Mouse (Mus musculus): ENCODE data around the gene Aars2.

Gene Aars2

DNA sequence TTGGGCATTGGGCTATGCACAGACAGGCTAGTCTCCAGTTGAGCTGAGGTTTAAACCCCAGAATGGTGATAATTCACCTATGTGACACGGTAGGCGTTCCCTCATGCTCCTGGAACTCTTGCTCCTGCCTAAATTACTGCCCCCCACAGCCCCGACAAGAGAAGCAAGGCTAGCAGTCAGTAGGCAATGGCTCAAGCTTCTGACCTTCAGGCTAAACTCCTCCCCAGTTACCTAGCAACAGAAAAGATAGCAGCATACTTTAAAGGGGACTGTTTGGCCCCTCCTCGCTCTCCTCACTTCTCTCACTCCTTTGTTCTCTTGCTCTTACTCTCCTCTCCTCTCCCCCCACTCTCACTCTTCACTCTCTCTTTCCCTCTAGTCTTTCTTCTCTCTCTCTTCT is 5.7 kb upstream of the Aars2 start:
- no peak for DNase-seq (ENCODE audit: low read depth, low spot score)

DNA sequence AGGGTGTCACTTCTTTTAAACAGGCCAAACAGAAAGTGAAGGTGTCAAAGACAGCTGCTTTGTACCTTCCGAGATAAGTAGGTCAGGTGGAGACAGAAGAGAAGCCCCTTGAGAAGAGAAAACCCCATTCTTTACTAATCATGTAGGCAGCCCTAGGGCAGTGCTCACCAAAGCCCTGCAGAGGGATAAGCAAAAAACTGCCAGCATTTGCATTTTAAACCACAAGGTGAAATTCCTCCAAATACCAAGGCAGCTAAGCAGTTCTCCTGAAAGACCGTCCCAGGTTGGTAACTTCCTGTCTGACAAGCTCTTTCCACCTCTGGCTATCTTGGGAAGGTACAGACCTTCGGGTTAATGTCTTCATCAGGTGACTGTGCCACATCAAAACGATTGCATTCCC is 4.3 kb upstream of the Aars2 start:
- DNase-seq (ENCODE audit: low read depth, low spot score) = no peak

DNA sequence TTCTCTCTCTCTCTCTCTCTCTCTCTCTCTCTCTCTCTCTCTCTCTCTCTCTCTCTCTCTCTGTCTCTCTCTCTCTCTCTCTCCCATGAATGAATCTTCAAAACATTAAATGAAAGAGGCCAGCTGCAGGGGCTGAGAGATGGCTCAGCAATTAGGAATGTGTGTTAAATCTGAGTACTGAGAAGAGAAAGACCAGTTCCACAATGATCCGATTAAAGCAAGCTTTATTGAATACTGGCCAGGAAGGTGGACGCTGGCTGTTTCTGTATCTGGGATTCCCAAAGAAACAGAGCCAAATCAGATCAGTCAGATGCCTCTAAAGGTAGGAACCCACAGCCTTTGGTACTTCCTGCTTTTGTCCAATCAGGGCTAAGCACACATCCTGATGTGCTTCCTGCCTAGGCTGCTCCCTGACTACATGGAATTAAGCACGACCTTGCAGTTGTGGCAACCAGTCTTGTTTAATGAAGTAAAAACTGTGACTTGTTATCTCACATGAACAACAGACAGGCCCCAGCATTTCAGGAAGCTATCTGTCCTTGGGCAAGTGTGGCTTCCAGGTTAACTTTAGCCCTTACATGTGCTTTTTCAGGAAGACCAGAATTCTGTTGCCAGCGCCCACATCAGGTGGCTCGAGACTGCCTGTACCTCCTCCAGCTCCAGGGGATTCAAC is 3.2 kb upstream of the Aars2 start:
- no peak for DNase-seq (ENCODE audit: low read depth, low spot score)

DNA sequence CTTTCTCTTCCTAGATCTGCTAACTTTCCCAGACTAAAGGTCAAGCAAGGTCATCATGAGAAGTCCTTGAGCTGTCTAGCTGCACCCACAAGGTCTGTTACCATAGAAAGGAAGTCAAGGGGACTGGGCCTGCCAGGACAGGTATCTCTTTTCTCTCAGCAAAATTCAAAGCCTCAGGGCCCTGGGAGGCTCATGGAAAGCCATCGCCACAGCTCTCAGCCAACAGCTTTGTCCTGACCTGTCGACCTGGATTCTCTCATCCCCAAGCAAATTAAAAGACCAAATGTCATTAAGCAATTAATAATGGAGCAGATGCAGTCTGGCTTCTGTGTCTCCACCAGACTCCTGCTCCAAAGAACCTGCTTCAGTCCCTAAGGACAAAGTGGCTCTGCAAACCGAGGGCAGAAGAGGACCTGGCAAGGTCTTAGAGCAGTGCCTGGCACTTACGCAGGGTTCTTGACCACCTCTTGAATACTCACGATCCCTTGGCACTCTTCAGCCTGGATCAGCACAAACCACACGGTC is 638 bp upstream of the Aars2 start:
- no peak for DNase-seq (ENCODE audit: low read depth, low spot score)

DNA sequence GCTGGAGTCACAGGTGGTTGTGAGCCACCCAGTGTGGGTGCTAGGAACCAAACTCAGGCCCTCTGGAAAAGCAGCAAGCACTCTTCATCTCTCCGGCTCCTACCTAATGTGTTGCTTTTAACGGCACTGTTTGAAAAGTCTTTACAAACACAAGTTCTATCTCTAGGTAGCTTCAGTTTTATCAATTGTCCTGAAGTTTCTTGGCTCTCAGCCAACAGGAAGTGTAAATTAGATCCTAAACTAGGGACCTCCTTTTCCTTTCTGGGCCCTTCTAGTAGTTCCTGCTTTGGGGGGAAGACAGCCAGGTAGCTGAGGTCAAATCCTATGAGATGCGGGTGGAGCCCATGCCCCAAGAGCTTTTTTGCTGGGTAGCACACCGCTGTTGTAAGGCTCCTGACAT is 4.2 kb downstream of the Aars2 start:
- DNase-seq (ENCODE audit: low read depth, low spot score) = no peak

DNA sequence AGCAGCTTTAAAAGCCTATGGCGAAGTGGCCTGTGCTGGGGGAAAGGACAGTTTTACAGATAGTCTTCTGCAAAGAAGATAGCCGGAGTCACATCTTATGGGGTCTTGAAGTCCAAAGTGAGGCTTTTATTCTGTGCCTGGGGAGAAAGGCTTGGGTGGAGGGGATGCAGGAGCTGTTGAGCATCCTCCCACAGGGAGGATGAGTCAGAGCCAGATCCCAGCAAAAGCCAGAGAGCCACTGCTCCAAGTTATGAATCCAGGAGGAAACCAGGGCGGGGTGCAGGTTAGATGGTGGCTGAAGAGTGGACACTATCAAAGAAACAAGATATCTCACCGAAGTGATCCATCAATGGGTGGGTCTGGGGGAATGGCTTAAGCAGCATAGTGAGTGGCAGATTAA is 5.1 kb downstream of the Aars2 start:
- peak; percentile 58 for DNase-seq (ENCODE audit: low read depth, low spot score)

DNA sequence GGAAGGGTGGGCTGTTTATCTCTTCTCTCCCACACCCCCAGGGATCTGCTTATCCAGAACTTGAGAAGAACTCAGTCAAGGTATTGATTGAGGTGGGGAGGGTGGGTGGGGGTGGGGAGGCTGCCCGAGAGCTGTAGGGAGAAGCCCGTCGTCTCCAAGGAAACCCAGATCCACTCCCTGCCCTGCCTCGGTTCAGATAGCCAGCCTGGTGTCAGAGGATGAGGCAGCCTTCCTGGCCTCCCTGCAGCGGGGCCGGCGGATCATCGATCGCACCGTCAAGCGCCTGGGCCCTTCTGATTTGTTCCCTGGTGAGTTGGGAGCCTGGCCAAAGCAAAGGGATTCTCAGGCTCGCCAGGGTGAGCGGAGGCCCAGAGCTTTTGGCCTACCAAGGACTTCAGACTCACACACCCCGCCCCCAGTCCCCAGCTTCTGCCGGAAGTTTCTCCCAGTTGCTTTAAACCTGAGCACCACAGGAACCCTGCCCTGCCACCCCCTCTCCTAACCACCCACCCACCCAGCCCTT is 8.6 kb downstream of the Aars2 start:
- DNase-seq (ENCODE audit: low read depth, low spot score) = no peak

DNA sequence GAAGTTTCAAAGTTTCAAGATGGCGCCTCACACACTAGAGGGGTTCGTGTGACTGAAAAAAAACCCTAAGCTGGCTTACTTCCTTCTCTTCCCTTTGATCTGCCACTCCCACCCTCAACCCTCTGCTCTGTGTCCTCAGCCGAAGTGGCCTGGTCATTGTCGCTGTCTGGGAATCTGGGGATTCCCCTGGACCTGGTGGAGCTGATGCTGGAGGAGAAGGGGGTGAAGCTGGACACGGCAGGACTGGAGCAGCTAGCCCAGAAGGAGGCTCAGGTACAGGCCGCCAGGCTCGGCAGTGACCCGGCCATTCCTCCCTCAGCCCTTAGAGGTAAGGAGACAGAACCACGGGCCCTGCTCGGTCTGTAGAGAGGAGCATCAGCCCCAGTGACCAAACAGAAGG is 9.2 kb downstream of the Aars2 start:
- no peak for DNase-seq (ENCODE audit: low read depth, low spot score)

DNA sequence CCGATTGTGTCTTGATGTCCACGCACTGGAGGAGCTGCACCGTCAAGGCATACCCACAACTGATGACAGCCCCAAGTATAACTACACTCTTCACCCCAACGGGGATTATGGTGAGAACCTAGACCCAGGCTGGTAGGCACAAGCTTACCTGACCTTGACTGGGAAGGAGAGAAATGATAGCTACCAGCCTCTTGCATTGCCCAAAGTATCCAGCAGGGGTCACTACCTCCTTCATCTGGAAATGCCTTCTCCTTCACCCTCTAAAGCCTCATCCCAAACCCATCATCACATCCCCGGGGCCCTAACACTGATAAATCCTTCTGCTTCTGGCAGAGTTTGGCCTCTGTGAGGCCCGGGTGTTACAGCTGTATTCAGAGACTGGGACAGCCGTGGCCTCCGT is 9.8 kb downstream of the Aars2 start:
- peak; percentile 92 for DNase-seq (ENCODE audit: low read depth, low spot score)

DNA sequence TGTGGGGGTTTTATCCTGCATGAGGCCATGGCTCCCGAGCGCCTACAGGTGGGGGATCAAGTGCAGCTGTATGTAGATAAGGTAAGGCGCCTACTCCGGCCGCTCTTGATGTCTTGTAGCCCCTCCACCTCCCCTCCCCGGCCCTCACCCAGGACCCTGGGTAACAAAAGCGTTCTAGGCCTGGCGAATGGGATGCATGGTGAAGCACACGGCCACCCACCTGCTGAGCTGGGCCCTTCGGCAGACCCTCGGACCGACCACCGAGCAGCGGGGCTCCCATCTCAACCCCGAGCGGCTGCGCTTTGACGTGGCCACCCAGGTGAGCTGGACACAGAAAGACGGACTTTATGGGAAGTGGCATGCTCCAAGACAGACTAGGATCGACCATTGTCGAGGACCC is 10.5 kb downstream of the Aars2 start:
- no peak for DNase-seq (ENCODE audit: low read depth, low spot score)

DNA sequence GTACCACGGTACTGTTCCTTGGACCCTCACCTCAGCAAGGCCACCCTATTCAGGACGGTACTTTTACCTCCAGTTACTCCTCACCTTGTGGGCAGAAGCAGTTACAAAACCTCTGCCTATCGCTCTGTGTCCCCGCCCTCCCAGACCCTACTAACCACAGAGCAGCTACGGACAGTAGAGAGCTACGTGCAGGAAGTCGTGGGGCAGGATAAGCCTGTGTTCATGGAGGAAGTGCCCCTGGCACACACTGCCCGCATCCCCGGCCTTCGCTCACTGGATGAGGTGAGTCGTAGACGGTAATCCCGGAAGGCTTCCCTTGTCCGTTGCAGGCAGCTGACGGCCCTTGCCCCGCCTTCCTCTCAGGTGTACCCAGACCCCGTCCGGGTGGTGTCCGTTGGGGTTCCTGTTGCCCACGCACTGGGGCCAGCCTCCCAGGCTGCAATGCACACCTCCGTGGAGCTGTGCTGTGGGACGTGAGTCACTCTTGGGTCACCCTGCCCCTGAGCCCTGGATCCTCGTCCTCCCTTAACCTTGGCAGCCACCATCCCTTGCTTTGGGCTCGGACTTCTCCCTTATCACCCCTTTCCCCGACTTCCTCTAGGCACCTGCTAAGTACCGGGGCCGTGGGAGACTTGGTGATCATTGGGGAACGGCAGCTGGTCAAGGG is 11.0 kb downstream of the Aars2 start:
- DNase-seq (ENCODE audit: low read depth, low spot score) = no peak

DNA sequence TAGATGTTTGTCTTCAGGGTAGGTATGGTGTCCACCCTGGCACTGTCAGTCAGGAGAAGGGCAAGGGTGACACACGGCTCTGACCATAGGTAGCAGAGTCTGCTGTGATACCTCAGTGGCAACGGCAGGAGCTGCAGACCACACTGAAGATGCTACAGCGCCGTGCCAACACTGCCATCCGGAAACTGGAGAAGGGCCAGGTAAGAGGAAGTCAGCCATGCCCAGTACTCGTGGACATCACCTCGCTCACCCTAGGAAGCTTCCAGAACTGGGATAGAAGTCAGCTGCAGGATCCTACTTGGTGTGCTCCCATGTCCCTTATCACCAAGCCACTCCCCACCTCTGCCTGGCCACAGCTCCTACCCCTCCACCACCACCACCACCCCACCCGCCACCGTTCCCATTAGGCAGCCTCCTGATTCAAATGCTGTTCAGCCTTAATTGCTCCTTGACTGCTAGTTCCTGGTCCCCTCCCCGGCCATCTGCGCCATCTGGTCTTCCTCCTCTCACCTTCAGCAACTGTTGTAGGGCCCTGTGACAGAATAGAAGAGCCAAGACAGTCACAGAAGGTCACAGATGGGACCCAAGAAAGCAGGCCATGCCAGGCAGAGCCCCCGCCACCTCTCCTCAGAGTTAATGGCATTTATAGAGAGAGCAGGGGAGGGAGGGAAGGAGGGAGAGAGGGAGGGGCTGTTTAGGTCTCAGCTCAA is 12.3 kb downstream of the Aars2 start:
- peak; percentile 98 for DNase-seq (ENCODE audit: low read depth, low spot score)

DNA sequence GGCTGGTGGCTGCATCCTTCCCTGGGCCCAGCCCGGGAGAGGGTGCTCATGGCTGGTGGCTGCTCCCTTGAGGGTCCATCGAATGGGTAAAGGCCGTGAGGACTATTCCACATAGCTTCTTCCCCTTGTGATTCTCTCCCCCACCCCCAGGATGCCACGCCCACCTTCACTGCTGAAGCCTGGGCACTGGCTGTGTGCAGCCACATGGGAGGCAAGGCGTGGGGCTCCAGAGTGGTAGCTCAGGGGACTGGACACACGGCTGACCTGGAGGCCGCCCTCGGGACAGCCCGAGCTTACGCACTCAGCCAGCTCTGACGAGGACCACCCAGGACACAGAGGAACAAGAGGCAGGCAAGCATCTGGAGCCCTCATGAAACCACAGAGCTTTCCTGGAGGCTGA is 13.5 kb downstream of the Aars2 start:
- no peak for DNase-seq (ENCODE audit: low read depth, low spot score)

DNA sequence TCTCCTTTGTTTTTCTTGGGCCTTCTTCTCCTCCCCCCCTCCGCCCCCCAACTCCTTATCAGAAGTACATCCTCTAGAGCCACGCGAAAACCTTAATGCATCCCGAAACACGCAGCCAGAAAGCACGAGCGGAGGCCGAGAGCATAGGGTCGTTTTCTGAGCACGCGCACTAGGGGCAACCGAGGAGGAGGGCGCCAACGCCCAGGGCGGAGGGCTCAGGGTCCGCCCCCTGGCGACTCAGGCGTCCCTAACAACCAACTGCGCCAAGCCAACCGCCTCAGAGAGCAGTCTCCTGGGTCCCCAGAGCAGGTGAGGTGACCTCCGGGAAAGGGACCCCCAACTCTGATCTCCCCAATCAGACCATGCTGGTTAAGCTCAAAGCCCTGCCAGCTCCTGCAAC is 16.6 kb downstream of the Aars2 start, which contains the start of gene Tcte1:
TSS of gene Tcte1 (plus strand) at position 172 of the 400 bp plus-strand sequence.
- DNase-seq (ENCODE audit: low read depth, low spot score) = no peak

DNA sequence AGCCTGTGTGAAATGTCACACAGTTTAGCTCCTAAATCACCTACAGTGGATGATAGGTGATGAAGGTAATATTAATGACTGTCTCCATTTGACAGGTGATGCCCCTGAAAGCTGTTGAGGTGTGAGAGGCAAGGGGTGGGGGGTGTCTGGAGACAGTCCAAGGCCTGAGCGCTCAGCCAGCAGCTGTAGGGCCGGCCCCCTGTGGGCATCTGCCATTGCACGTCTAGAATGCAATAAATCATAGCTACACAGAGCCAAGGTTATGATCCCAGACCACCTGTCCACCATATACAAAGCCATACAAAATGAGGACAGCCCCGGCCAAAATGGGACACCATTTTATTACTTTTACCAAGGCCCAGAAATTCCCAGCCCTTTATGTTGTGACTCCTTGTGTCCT is 18.3 kb downstream of the Aars2 start:
- no peak for DNase-seq (ENCODE audit: low read depth, low spot score)

DNA sequence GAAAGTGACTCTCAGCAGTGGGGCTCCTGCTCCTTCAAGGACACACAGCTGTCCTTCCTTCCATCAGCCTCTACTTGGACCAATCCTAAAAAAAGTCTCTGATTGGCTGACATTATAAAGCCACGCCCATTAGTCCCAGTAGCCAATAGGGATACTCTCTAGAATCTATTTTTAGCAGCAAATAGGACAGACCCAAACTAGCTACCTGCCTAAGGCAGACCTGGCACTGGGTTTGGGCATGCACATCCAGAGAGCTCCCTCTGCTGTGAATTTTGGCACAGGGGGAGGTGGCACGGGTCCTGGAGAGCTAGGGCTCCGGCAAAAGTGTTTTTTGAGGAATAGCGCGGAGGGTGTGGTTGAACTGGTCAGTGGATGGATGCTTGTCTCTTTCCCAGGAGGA is 19.9 kb downstream of the Aars2 start:
- DNase-seq (ENCODE audit: low read depth, low spot score) = peak; percentile 82

DNA sequence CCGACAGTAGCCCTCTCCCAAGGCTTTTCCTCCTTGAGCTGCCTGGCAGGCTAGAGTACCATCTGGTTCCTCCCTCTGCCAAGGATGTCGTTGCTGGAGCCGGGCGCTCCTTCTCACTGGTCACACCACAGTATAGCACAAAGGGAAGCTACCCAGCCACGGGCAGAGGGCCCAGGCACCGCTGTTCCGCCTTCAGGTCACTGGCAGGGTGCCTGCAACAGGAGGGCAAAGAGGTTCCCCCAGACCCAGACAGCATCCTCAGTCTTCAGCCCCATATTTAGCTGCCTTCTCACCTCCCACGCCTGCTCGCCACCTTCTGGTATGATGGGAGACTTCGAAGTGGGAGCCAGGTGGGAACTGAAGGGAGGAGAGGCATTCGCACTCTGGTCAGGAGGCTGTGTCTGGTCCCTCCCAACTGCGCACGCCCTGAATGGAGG is 23.7 kb downstream of the Aars2 start:
- DNase-seq (ENCODE audit: low read depth, low spot score) = peak; percentile 97

DNA sequence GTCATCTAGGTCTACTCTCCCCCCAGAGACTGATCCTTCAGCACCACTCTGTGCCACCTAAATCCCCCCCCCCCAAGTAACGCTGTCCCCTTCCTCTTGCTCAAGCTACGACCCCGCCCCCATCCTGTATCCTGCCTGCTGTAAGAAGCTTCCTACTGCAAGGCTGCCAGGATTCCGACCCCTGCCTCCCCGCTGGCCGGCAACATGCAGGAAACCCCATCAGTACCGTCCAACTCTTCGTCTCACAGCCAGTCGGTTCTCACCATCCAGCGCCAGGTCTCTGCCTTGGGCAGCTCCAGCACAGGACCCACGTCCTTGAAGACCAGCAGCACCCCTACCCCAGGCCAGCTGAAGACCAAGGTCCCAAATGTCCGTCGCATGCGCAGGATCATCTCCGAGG is 26.3 kb downstream of the Aars2 start:
- DNase-seq (ENCODE audit: low read depth, low spot score) = no peak

DNA sequence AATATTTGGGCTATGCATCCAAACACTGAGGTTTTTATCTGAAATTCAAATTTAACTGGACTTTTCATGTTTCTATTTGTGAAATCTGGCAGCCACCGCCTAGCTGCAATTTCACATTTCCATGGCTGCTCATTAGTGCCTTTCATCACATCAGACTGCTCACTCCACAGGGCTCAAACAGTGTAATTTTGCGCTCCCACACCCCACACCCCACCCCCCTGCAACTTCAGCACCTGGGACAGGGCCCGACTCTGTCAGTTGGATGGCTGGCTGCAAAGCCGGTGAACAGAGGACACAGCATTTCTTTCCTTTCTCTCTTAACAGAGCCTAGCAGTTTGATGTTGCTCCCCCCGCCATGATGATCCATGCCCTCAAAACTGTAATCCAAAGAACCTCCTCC is 29.6 kb downstream of the Aars2 start:
- DNase-seq (ENCODE audit: low read depth, low spot score) = peak; percentile 64

DNA sequence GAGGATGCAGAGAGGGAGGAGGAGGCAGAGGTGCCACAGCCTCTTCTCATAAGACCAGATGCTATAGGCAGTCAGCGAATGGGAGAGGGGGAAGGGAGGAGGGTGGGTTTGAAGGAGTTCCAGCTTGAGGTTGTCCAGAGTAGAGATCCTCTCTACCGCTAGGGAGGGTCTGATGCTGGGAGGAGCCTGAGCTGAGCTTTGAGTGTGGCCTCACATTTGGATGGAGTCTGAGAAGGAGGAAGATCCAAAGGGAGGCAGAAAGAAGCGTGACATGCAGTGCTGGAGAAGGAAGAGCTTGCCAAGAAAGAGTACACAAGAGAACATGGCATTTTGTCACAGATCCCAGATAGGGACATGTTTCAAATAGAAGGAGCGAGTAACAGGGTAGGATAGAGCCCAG is 31.8 kb downstream of the Aars2 start:
- peak; percentile 68 for DNase-seq (ENCODE audit: low read depth, low spot score)

DNA sequence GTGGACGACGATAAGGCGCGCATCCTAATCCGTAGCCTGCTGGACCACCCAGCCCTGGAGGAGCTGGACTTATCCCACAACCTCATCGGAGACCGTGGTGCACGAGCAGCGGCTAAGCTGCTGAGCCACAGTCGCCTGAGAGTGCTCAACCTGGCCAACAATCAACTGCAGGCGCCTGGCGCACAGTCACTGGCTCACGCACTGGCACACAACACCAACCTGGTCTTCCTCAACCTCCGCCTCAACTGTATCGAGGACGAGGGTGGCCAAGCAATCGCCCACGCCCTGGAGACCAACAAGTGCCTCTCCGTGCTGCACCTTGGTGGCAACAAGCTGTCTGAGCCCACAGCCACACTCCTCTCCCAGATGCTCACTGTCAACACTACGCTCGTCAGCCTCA is 33.0 kb downstream of the Aars2 start:
- DNase-seq (ENCODE audit: low read depth, low spot score) = peak; percentile 76

DNA sequence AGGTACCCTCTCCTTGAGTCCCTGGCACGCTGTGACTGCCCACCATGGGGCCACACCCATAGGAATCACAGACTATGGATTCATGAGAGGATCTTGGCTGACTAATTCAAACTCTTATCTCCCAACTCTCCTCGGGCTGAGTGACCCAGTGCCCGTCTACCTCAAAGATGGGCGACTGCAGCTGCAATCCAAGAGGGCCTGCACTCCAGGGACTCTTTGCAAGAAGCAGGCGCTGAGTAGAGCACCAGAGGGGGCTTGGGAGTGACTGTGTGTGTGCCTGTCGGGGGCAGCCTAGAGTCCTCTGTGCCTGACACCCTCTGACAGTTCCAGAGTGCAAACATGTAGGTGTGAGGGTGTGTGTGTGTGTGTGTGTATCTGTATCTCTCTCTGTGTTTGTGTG is 35.5 kb downstream of the Aars2 start:
- no peak for DNase-seq (ENCODE audit: low read depth, low spot score)
